Mouse (Mus musculus): ENCODE measurements around the gene Tmem150c. TPM values are rescaled to one million over a fixed set of nuclear protein-coding genes. Genes with fewer than 3 reads are reported as not detected.

Gene Tmem150c
- total and polyA plus RNA-seq, 3 experiments, result 0.16 TPM; not detected in 2

DNA sequence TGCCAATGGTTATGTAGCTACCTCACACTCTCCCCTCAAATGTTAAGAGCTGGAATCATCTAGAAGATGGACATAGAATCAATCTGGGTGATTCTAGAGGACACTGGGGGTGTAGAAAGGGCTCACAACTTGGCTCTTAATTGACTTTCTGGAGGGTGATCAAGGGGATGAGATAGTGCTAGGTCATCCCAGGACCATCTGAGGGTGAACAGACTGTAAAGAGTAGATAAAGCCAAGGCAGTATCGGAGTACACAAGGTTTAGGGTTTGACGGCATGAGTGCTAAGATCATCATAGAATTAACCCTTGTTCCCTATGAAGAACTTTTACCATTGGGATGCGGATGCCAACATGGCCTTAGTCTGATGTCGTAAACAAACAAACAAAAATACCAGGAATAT lies 61.6 kb downstream of the Tmem150c start:
- no peak for TF ChIP-seq POLR2AphosphoS5 (IDR thresholded peaks at IDR 0.05; ENCODE audit: insufficient replicate concordance, low read depth, low read length)
- no peak for TF ChIP-seq TAL1 (conservative IDR thresholded peaks at IDR 0.05; ENCODE audit: low read depth, low read length)
- TF ChIP-seq CTCF (IDR thresholded peaks at IDR 0.05; ENCODE audit: low read depth, low read length), result no peak
- no peak for TF ChIP-seq GATA2 (IDR thresholded peaks at IDR 0.05; ENCODE audit: borderline replicate concordance, low read depth, low read length)
- no peak for TF ChIP-seq GATA1 (IDR thresholded peaks at IDR 0.05; ENCODE audit: borderline replicate concordance, low read length)
- DNase-seq (ENCODE audit: low spot score), result no peak
- Histone ChIP-seq H3K9me3 (replicated peaks) (no peaks in the 10 kb centered on the region), H3K27me3 (ENCODE audit: insufficient read depth, low read length) (no peaks in the 10 kb centered on the region), H3K4me3 (ENCODE audit: low read depth, low read length) (no peak overlapping the region), H3K36me3 (replicated peaks) (no peaks in the 10 kb centered on the region), H3K4me1 (ENCODE audit: insufficient read depth, low read depth, low read length) (no peaks in the 10 kb centered on the region)
- ATAC-seq (ENCODE audit: extremely low read depth, insufficient number of reproducible peaks, low FRiP score, poor library complexity, severe bottlenecking), result no peak

- Histone ChIP-seq H3K4me3 (ENCODE audit: low read depth, low read length) (no peak overlapping the region), H3K27me3 (ENCODE audit: insufficient read depth, low read length) (no peaks in the 10 kb centered on the region), H3K4me1 (ENCODE audit: insufficient read depth, low read depth, low read length) (no peaks in the 10 kb centered on the region), H3K36me3 (replicated peaks) (no peaks in the 10 kb centered on the region), H3K9me3 (replicated peaks) (no peaks in the 10 kb centered on the region)
- no peak for TF ChIP-seq CTCF (IDR thresholded peaks at IDR 0.05; ENCODE audit: low read depth, low read length)
- no peak for TF ChIP-seq TAL1 (conservative IDR thresholded peaks at IDR 0.05; ENCODE audit: low read depth, low read length)
- no peak for TF ChIP-seq POLR2AphosphoS5 (IDR thresholded peaks at IDR 0.05; ENCODE audit: insufficient replicate concordance, low read depth, low read length)
- TF ChIP-seq GATA1 (IDR thresholded peaks at IDR 0.05; ENCODE audit: borderline replicate concordance, low read length), result no peak
- no peak for TF ChIP-seq GATA2 (IDR thresholded peaks at IDR 0.05; ENCODE audit: borderline replicate concordance, low read depth, low read length)
- ATAC-seq (ENCODE audit: extremely low read depth, insufficient number of reproducible peaks, low FRiP score, poor library complexity, severe bottlenecking) (no peak), DNase-seq (ENCODE audit: low spot score) (no peak)
Observed at GRCm38 (mm10) chr5:100096955-100097354, 62.7 kb downstream of the Tmem150c start.

DNA sequence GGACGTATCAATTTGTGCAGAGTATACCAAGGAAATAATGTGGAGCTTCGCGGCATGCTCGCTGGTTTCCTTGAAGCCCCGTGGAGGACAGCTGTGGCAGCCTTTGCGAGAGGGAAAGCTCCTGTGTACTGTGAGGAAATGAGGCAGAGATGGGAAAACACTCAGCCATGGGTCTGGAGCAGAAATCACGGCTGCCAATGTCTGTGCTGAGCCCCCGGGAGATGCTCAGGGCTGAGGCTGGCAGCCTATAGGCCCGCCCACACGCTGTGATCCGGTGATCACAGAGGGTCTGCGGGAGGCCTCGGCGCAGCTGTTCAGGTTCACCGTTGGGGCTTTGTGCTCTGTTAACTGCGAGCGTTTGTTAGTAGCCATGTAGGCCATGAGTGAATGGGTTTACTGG lies 68.0 kb downstream of the Tmem150c start:
- ATAC-seq (ENCODE audit: extremely low read depth, insufficient number of reproducible peaks, low FRiP score, poor library complexity, severe bottlenecking), result no peak
- H3K36me3 ChIP-seq (replicated peaks), result no peaks in the 10 kb centered on the region
- no peaks in the 10 kb centered on the region for H3K4me1 ChIP-seq (ENCODE audit: insufficient read depth, low read depth, low read length)
- TF ChIP-seq GATA2 (IDR thresholded peaks at IDR 0.05; ENCODE audit: borderline replicate concordance, low read depth, low read length) (no peak), POLR2AphosphoS5 (IDR thresholded peaks at IDR 0.05; ENCODE audit: insufficient replicate concordance, low read depth, low read length) (no peak), CTCF (IDR thresholded peaks at IDR 0.05; ENCODE audit: low read depth, low read length) (no peak), GATA1 (IDR thresholded peaks at IDR 0.05; ENCODE audit: borderline replicate concordance, low read length) (no peak), TAL1 (conservative IDR thresholded peaks at IDR 0.05; ENCODE audit: low read depth, low read length) (no peak)
- no peaks in the 10 kb centered on the region for H3K9me3 ChIP-seq (replicated peaks)
- no peak overlapping the region for H3K4me3 ChIP-seq (ENCODE audit: low read depth, low read length)
- H3K27me3 ChIP-seq (ENCODE audit: insufficient read depth, low read length), result no peaks in the 10 kb centered on the region
- DNase-seq (ENCODE audit: low spot score), result no peak

GRCm38 (mm10) chr5:100091263-100091594 lies 68.4 kb downstream of the Tmem150c start:
- Histone ChIP-seq H3K9me3 (replicated peaks) (no peaks in the 10 kb centered on the region), H3K4me1 (ENCODE audit: insufficient read depth, low read depth, low read length) (no peaks in the 10 kb centered on the region), H3K27me3 (ENCODE audit: insufficient read depth, low read length) (no peaks in the 10 kb centered on the region), H3K4me3 (ENCODE audit: low read depth, low read length) (no peak overlapping the region), H3K36me3 (replicated peaks) (no peaks in the 10 kb centered on the region)
- DNase-seq (ENCODE audit: low spot score) (no peak), ATAC-seq (ENCODE audit: extremely low read depth, insufficient number of reproducible peaks, low FRiP score, poor library complexity, severe bottlenecking) (no peak)
- no peak for TF ChIP-seq POLR2AphosphoS5 (IDR thresholded peaks at IDR 0.05; ENCODE audit: insufficient replicate concordance, low read depth, low read length)
- no peak for TF ChIP-seq GATA1 (IDR thresholded peaks at IDR 0.05; ENCODE audit: borderline replicate concordance, low read length)
- no peak for TF ChIP-seq GATA2 (IDR thresholded peaks at IDR 0.05; ENCODE audit: borderline replicate concordance, low read depth, low read length)
- no peak for TF ChIP-seq CTCF (IDR thresholded peaks at IDR 0.05; ENCODE audit: low read depth, low read length)
- no peak for TF ChIP-seq TAL1 (conservative IDR thresholded peaks at IDR 0.05; ENCODE audit: low read depth, low read length)

- Histone ChIP-seq H3K9me3 (replicated peaks) (no peaks in the 10 kb centered on the region), H3K4me3 (ENCODE audit: low read depth, low read length) (no peak overlapping the region), H3K27me3 (ENCODE audit: insufficient read depth, low read length) (no peaks in the 10 kb centered on the region), H3K4me1 (ENCODE audit: insufficient read depth, low read depth, low read length) (no peaks in the 10 kb centered on the region), H3K36me3 (replicated peaks) (no peaks in the 10 kb centered on the region)
- ATAC-seq (ENCODE audit: extremely low read depth, insufficient number of reproducible peaks, low FRiP score, poor library complexity, severe bottlenecking) (no peak), DNase-seq (ENCODE audit: low spot score) (no peak)
- TF ChIP-seq CTCF (IDR thresholded peaks at IDR 0.05; ENCODE audit: low read depth, low read length) (no peak), TAL1 (conservative IDR thresholded peaks at IDR 0.05; ENCODE audit: low read depth, low read length) (no peak), GATA2 (IDR thresholded peaks at IDR 0.05; ENCODE audit: borderline replicate concordance, low read depth, low read length) (no peak), GATA1 (IDR thresholded peaks at IDR 0.05; ENCODE audit: borderline replicate concordance, low read length) (no peak), POLR2AphosphoS5 (IDR thresholded peaks at IDR 0.05; ENCODE audit: insufficient replicate concordance, low read depth, low read length) (no peak)
Observed at GRCm38 (mm10) chr5:100090515-100091262, 68.9 kb downstream of the Tmem150c start.

DNA sequence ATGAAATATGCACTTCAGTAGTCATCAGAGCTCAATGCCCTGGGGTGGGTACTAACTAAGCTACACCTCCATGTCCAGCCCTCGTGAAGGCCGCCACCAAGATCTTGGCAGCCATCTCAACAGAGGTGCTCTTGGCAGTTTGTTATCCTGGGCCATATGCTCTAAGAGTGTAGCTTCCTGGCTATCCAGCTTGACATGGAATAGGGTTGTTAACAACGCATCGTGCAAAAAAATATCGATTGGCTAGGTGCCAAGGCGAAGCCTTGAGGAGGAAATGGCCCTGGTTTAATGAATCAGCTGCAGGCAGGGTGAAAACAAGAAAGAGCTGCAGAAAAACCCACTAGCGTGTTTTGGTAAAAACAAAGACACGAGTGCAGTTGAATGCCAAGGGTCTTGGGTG lies 74.5 kb downstream of the Tmem150c start:
- TF ChIP-seq CTCF (IDR thresholded peaks at IDR 0.05; ENCODE audit: low read depth, low read length) (no peak), GATA2 (IDR thresholded peaks at IDR 0.05; ENCODE audit: borderline replicate concordance, low read depth, low read length) (no peak), TAL1 (conservative IDR thresholded peaks at IDR 0.05; ENCODE audit: low read depth, low read length) (no peak), POLR2AphosphoS5 (IDR thresholded peaks at IDR 0.05; ENCODE audit: insufficient replicate concordance, low read depth, low read length) (no peak)
- no peaks in the 10 kb centered on the region for H3K4me1 ChIP-seq (ENCODE audit: insufficient read depth, low read depth, low read length)
- no peaks in the 10 kb centered on the region for H3K36me3 ChIP-seq (replicated peaks)
- no peak overlapping the region for H3K4me3 ChIP-seq (ENCODE audit: low read depth, low read length)
- no peaks in the 10 kb centered on the region for H3K27me3 ChIP-seq (ENCODE audit: insufficient read depth, low read length)
- no peak for ATAC-seq (ENCODE audit: extremely low read depth, insufficient number of reproducible peaks, low FRiP score, poor library complexity, severe bottlenecking)
- no peak for DNase-seq (ENCODE audit: low spot score)
- H3K9me3 ChIP-seq (replicated peaks), result no peaks in the 10 kb centered on the region

Measured in G1E (cell line).